In genomic region chr9:57944572-57944971, GRCm38 (mm10) we compare ENCODE assay signal across 10 mouse cellular contexts. TPM values are rescaled to one million over a fixed set of nuclear protein-coding genes. Genes with fewer than 3 reads are reported as not detected.
DNase-seq lines count a peak whose midpoint lies in the region; ATAC-seq lines count a peak whose summit lies in the region.
"Had no signal": no experiment of that assay in that cellular context is flagged by ENCODE, and none has a peak within 500 bp of the region (broad histone marks: within the 10 kb centered on the region; RNA-seq: fewer than 3 reads in every experiment).

No protein-coding gene starts in this region.

- intact Hi-C loops in left cerebral cortex, postnatal 4 days (cut with DNase I): no loop called here

- WGBS in kidney, embryonic 14.5 days: 28% methylated on average over 5 of the region's 5 CpGs

- no peaks in the 10 kb centered on the region for H3K9me3 ChIP-seq in kidney, embryonic 14.5 days (ENCODE audit: control insufficient read depth, low read length)

- H3K27ac ChIP-seq in kidney, embryonic 14.5 days (ENCODE audit: low read depth, low read length): no peak overlapping the region
- H3K27ac ChIP-seq: macrophage had no signal

- peaks cover 36% of the 10 kb centered on the region for H3K27me3 ChIP-seq in kidney, embryonic 14.5 days (ENCODE audit: control insufficient read depth, insufficient read depth, low read length)

- no peak overlapping the region for H3K4me2 ChIP-seq in kidney, embryonic 14.5 days (replicated peaks; ENCODE audit: low read depth, low read length)

- H3K4me3 ChIP-seq in kidney, embryonic 14.5 days (ENCODE audit: low read length): no peak overlapping the region
- H3K4me3 ChIP-seq: erythroblast, embryonic 14.5 days had no signal

- no peak for ATAC-seq in kidney, embryonic 14.5 days (ENCODE audit: low FRiP score, low TSS enrichment)
- ATAC-seq in erythroblast, adult 5-6 weeks (replicated peaks; ENCODE audit: low FRiP score, poor library complexity, severe bottlenecking): no peak

- H3K4me1 ChIP-seq in kidney, embryonic 14.5 days (ENCODE audit: control insufficient read depth, insufficient read depth, low read length): peaks cover 9% of the 10 kb centered on the region

- peak; percentile 65 for DNase-seq in kidney, adult 18-20 months
- peak; percentile 59 to 75 for DNase-seq in CD8-positive naive resting alpha-beta T cell, adult 2 months (ENCODE audit: low read depth in 2 of 2, low spot score in 2 of 2)
- peak; percentile 71 to 85 for DNase-seq in adrenal gland, postnatal 36 days
- DNase-seq in forelimb bud, embryonic 11.5 days (ENCODE audit: low read depth, low spot score): peak; percentile 67
- peak; percentile 76 for DNase-seq in left cerebral cortex, postnatal 4 days
- DNase-seq in retina, embryonic 14.5 days (ENCODE audit: low spot score): peak; percentile 84

- H3K36me3 ChIP-seq in kidney, embryonic 14.5 days (ENCODE audit: control insufficient read depth, insufficient read depth, low read length): no peaks in the 10 kb centered on the region

- H3K9ac ChIP-seq in kidney, embryonic 14.5 days (ENCODE audit: low read depth, low read length): no peak overlapping the region

RNA-seq across cellular contexts. Expression of gene Sema7a, which starts 4.7 kb away (rescaled TPM):
- polyA plus RNA-seq in kidney, embryonic 14.5 days (2014; fragmentation: Nextera tagmentation; extraction: Ambion mirVana): 0.93 TPM in 2 replicates
- 10 to 100 TPM in 1 of 2 experiments, 1 to 10 TPM in 1; 7.5 to 22.3 TPM for total RNA-seq in adrenal gland, postnatal 36 days (2021)
- total RNA-seq in left cerebral cortex, postnatal 4 days (2021): 100 to 1,000 TPM; 128 to 151 TPM
- total RNA-seq in erythroblast, adult 5-6 weeks (2015; ENCODE audit: low replicate concordance): 0.84 TPM in 1 of 2 replicates, not detected in the other
- total RNA-seq in erythroblast, adult 5-6 weeks (2017; ENCODE audit: low replicate concordance): 1.1 TPM in 1 of 2 replicates, not detected in the other

RNA-seq across cellular contexts. Expression of gene Ubl7, which starts 33.8 kb away (rescaled TPM):
- polyA plus RNA-seq in kidney, embryonic 14.5 days (2014; fragmentation: Nextera tagmentation; extraction: Ambion mirVana): 106 and 108 TPM in 2 replicates
- 10 to 100 TPM; 68.5 to 87.0 TPM for total RNA-seq in adrenal gland, postnatal 36 days (2021)
- 10 to 100 TPM; 94.0 to 97.2 TPM for total RNA-seq in left cerebral cortex, postnatal 4 days (2021)
- total RNA-seq in erythroblast, adult 5-6 weeks (2015; ENCODE audit: low replicate concordance): 57.6 and 61.0 TPM in 2 replicates
- total RNA-seq in erythroblast, adult 5-6 weeks (2017; ENCODE audit: low replicate concordance): 37.5 and 42.4 TPM in 2 replicates

Comparison
In these comparisons a context has a peak if more than half of its experiments do, and no peak if none do; other contexts are left out.
1. RNA of gene Sema7a, which starts 4.7 kb away (total RNA-seq): 128 to 151 TPM in left cerebral cortex, postnatal 4 days; 7.5 to 22.3 TPM in adrenal gland, postnatal 36 days and 0.84 to 1.1 TPM in erythroblast, adult 5-6 weeks; every median in the first group is over 4 times any median in the second.
2. Peak in every context shown above with its lines, with median percentiles within 50 percentile points of each other: DNase-seq.